Comparison of ENCODE assay signal across 10 mouse cellular contexts in the genomic region with DNA sequence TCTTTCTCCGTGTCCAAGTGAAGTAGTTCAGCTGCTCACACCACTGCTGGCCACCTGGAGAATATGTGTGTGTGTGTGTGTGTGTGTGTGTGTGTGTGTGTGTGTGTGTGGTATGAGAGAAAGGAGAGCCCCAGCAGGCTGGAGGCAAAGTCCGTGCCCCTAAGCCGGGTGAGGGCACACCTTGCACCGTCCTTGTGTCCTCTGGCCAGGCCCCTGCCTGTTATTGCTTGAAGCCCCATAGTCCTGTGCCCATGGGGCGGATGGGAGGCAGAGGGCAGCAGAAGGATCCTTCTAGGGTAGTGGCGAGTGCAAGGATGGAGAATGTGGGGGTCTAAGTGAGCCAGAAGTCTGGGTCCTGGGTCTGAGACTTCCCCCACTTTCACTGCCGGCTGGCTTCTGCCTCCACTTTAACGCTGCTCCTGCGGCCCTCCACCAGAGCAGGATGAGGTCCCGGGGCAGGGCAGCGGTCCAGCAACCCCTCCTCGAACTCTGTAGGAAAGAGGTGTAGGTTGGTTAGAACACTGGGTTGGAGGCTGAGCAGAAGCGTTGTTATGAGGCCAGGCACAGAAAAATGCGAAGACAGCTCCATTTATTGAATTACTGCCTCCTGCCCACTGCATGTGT. TPM values are rescaled to one million over a fixed set of nuclear protein-coding genes. Genes with fewer than 3 reads are reported as not detected.
A peak's percentile ranks its signal among the peaks of the same experiment; 100 is the strongest.
DNase-seq lines count a peak whose midpoint lies in the region; ATAC-seq and TF ChIP-seq lines count a peak whose summit lies in the region.
"Had no signal": no experiment of that assay in that cellular context is flagged by ENCODE, and none has a peak within 500 bp of the region (broad histone marks: within the 10 kb centered on the region; RNA-seq: fewer than 3 reads in every experiment).

No protein-coding gene starts in this region.

- TF ChIP-seq CTCF in bone marrow macrophage, adult 2 months (IDR thresholded peaks at IDR 0.05; ENCODE audit: low read depth, low read length) = no peak

- peaks cover 20% of the 10 kb centered on the region; the same call in 1 of the 2 replicates for H3K36me3 ChIP-seq in hindbrain, embryonic 10.5 days
- peaks cover 55% of the 10 kb centered on the region for H3K36me3 ChIP-seq in limb, embryonic 13.5 days
- no peaks in the 10 kb centered on the region for H3K36me3 ChIP-seq in neural tube, embryonic 15.5 days

- DNase-seq in gastrocnemius, postnatal 25 days = peak; percentile 36
- no peak for DNase-seq in gastrocnemius, adult 8-10 months (ENCODE audit: low spot score in 2 of 2)
- peak; percentile 6 for DNase-seq in hindbrain, embryonic 10.5 days (ENCODE audit: low spot score)
- DNase-seq in frontal cortex, adult 2 months (ENCODE audit: extremely low spot score in 1 of 2, low spot score in 1 of 2) = no peak
- no peak for DNase-seq in spleen, postnatal 4 days (ENCODE audit: low spot score in 2 of 2)

- H3K27ac ChIP-seq in bone marrow macrophage, adult 2 months (ENCODE audit: insufficient read depth, low read depth, low read length) = peak overlapping the region; percentile 56
- peak overlapping the region; percentile 62 for H3K27ac ChIP-seq in hindbrain, embryonic 10.5 days
- peak overlapping the region; percentile 85; the same call in 1 of the 2 replicates for H3K27ac ChIP-seq in limb, embryonic 13.5 days
- H3K27ac ChIP-seq in neural tube, embryonic 15.5 days (replicated peaks) = no peak overlapping the region

- H3K4me1 ChIP-seq in bone marrow macrophage, adult 2 months (ENCODE audit: control insufficient read depth, insufficient read depth, low read length) = peaks cover 18% of the 10 kb centered on the region
- peaks cover 63% of the 10 kb centered on the region for H3K4me1 ChIP-seq in hindbrain, embryonic 10.5 days (replicated peaks)
- peaks cover 55% of the 10 kb centered on the region for H3K4me1 ChIP-seq in limb, embryonic 13.5 days
- peaks cover 39% of the 10 kb centered on the region for H3K4me1 ChIP-seq in neural tube, embryonic 15.5 days

- H3K9me3 ChIP-seq in hindbrain, embryonic 10.5 days = no peaks in the 10 kb centered on the region
- H3K9me3 ChIP-seq in limb, embryonic 13.5 days = no peaks in the 10 kb centered on the region
- H3K9me3 ChIP-seq in neural tube, embryonic 15.5 days (replicated peaks) = no peaks in the 10 kb centered on the region

- no peak for ATAC-seq in limb, embryonic 13.5 days (ENCODE audit: low FRiP score, low read depth)
- ATAC-seq in neural tube, embryonic 15.5 days (ENCODE audit: low FRiP score) = no peak

- H3K4me2 ChIP-seq in limb, embryonic 13.5 days (replicated peaks) = peak overlapping the region; percentile 94
- peak overlapping the region; percentile 45 for H3K4me2 ChIP-seq in neural tube, embryonic 15.5 days

- H3K4me3 ChIP-seq in bone marrow macrophage, adult 2 months (ENCODE audit: insufficient read depth, low read length) = peak overlapping the region; percentile 28
- H3K4me3 ChIP-seq in hindbrain, embryonic 10.5 days = peak overlapping the region; percentile 35
- H3K4me3 ChIP-seq in limb, embryonic 13.5 days = peak overlapping the region; percentile 25
- H3K4me3 ChIP-seq in neural tube, embryonic 15.5 days (replicated peaks) = peak overlapping the region; percentile 12

- 18% methylated on average over 14 of the region's 14 CpGs for WGBS in hindbrain, embryonic 10.5 days
- WGBS in limb, embryonic 13.5 days = 27% methylated on average over 14 of the region's 14 CpGs
- WGBS in neural tube, embryonic 15.5 days = 21% methylated on average over 14 of the region's 14 CpGs

- H3K27me3 ChIP-seq in hindbrain, embryonic 10.5 days (ENCODE audit: insufficient read depth, poor library complexity, severe bottlenecking) = peaks cover 79% of the 10 kb centered on the region
- no peaks in the 10 kb centered on the region for H3K27me3 ChIP-seq in limb, embryonic 13.5 days
- H3K27me3 ChIP-seq in neural tube, embryonic 15.5 days (replicated peaks) = peaks cover 65% of the 10 kb centered on the region
- H3K27me3 ChIP-seq: Patski had no signal

- TF ChIP-seq POLR2A in bone marrow macrophage, adult 2 months (IDR thresholded peaks at IDR 0.05; ENCODE audit: borderline replicate concordance, low read depth, low read length) = no peak

- peak overlapping the region; percentile 56 for H3K9ac ChIP-seq in limb, embryonic 13.5 days
- 0 out of 2 replicates have a peak overlapping the region, but pooled peaks have one; percentile 2 for H3K9ac ChIP-seq in neural tube, embryonic 15.5 days (replicated peaks)

RNA-seq across cellular contexts. Expression of gene Nemp1, which starts 5.3 kb away (rescaled TPM):
- total RNA-seq in gastrocnemius, postnatal 25 days (2021) = 1 to 10 TPM; 1.7 to 2.5 TPM
- total RNA-seq in gastrocnemius, adult 8-10 months (2022) = 1 to 10 TPM; 2.0 to 2.6 (median 2.3) TPM
- 11.0 and 13.5 TPM in 2 replicates for polyA plus RNA-seq in bone marrow macrophage, adult 2 months (2012; ENCODE audit: insufficient read depth, insufficient read length, missing spikeins)
- polyA plus RNA-seq in hindbrain, embryonic 10.5 days (2016; fragmentation: Nextera tagmentation; extraction: Ambion mirVana) = 7.7 and 10.2 TPM in 2 replicates
- 9.3 and 9.9 TPM in 2 replicates for polyA plus RNA-seq in limb, embryonic 13.5 days (2015; fragmentation: Nextera tagmentation; extraction: Ambion mirVana)
- 3.4 and 4.7 TPM in 2 replicates for polyA plus RNA-seq in neural tube, embryonic 15.5 days (2015; fragmentation: Nextera tagmentation; extraction: Ambion mirVana)
- 4.5 and 4.8 TPM in 2 replicates for polyA plus RNA-seq in frontal cortex, adult 2 months (2012; rRNA removed)

RNA-seq across cellular contexts. Expression of gene Nab2, which starts 7.0 kb away (rescaled TPM):
- total RNA-seq in gastrocnemius, postnatal 25 days (2021) = 1 to 10 TPM; 2.5 to 4.7 TPM
- 1 to 10 TPM; 2.1 to 3.6 (median 2.8) TPM for total RNA-seq in gastrocnemius, adult 8-10 months (2022)
- 21.4 and 25.4 TPM in 2 replicates for polyA plus RNA-seq in bone marrow macrophage, adult 2 months (2012; ENCODE audit: insufficient read depth, insufficient read length, missing spikeins)
- 6.6 and 6.8 TPM in 2 replicates for polyA plus RNA-seq in hindbrain, embryonic 10.5 days (2016; fragmentation: Nextera tagmentation; extraction: Ambion mirVana)
- 18.1 and 18.5 TPM in 2 replicates for polyA plus RNA-seq in limb, embryonic 13.5 days (2015; fragmentation: Nextera tagmentation; extraction: Ambion mirVana)
- polyA plus RNA-seq in neural tube, embryonic 15.5 days (2015; fragmentation: Nextera tagmentation; extraction: Ambion mirVana) = 2.5 and 4.8 TPM in 2 replicates
- 38.2 and 46.1 TPM in 2 replicates for polyA plus RNA-seq in frontal cortex, adult 2 months (2012; rRNA removed)

RNA-seq across cellular contexts. Expression of gene Stat6, which starts 18.6 kb away (rescaled TPM):
- 10 to 100 TPM; 16.5 to 21.8 TPM for total RNA-seq in gastrocnemius, postnatal 25 days (2021)
- 10 to 100 TPM; 14.1 to 15.3 (median 14.2) TPM for total RNA-seq in gastrocnemius, adult 8-10 months (2022)
- polyA plus RNA-seq in bone marrow macrophage, adult 2 months (2012; ENCODE audit: insufficient read depth, insufficient read length, missing spikeins) = 128 and 144 TPM in 2 replicates
- 8.9 and 9.5 TPM in 2 replicates for polyA plus RNA-seq in hindbrain, embryonic 10.5 days (2016; fragmentation: Nextera tagmentation; extraction: Ambion mirVana)
- 14.3 and 15.0 TPM in 2 replicates for polyA plus RNA-seq in limb, embryonic 13.5 days (2015; fragmentation: Nextera tagmentation; extraction: Ambion mirVana)
- polyA plus RNA-seq in neural tube, embryonic 15.5 days (2015; fragmentation: Nextera tagmentation; extraction: Ambion mirVana) = 5.0 and 11.5 TPM in 2 replicates
- 11.0 and 11.9 TPM in 2 replicates for polyA plus RNA-seq in frontal cortex, adult 2 months (2012; rRNA removed)

RNA-seq across cellular contexts. Expression of gene Lrp1, which starts 40.5 kb away (rescaled TPM):
- 10 to 100 TPM; 58.1 to 64.3 TPM for total RNA-seq in gastrocnemius, postnatal 25 days (2021)
- total RNA-seq in gastrocnemius, adult 8-10 months (2022) = 10 to 100 TPM; 25.5 to 45.5 (median 36.3) TPM
- polyA plus RNA-seq in bone marrow macrophage, adult 2 months (2012; ENCODE audit: insufficient read depth, insufficient read length, missing spikeins) = 361 and 418 TPM in 2 replicates
- 55.7 and 71.7 TPM in 2 replicates for polyA plus RNA-seq in hindbrain, embryonic 10.5 days (2016; fragmentation: Nextera tagmentation; extraction: Ambion mirVana)
- polyA plus RNA-seq in limb, embryonic 13.5 days (2015; fragmentation: Nextera tagmentation; extraction: Ambion mirVana) = 123 and 127 TPM in 2 replicates
- polyA plus RNA-seq in neural tube, embryonic 15.5 days (2015; fragmentation: Nextera tagmentation; extraction: Ambion mirVana) = 102 and 108 TPM in 2 replicates
- polyA plus RNA-seq in frontal cortex, adult 2 months (2012; rRNA removed) = 279 and 283 TPM in 2 replicates

RNA-seq across cellular contexts. Expression of gene Myo1a, which starts 43.6 kb away (rescaled TPM):
- under 1 TPM; 0.10 to 0.21 TPM for total RNA-seq in gastrocnemius, postnatal 25 days (2021)
- total RNA-seq in gastrocnemius, adult 8-10 months (2022) = not detected
- polyA plus RNA-seq in bone marrow macrophage, adult 2 months (2012; ENCODE audit: insufficient read depth, insufficient read length, missing spikeins) = 0.31 TPM in 1 of 2 replicates, not detected in the other
- 0.37 and 0.51 TPM in 2 replicates for polyA plus RNA-seq in hindbrain, embryonic 10.5 days (2016; fragmentation: Nextera tagmentation; extraction: Ambion mirVana)
- 0.31 and 0.42 TPM in 2 replicates for polyA plus RNA-seq in limb, embryonic 13.5 days (2015; fragmentation: Nextera tagmentation; extraction: Ambion mirVana)
- polyA plus RNA-seq in neural tube, embryonic 15.5 days (2015; fragmentation: Nextera tagmentation; extraction: Ambion mirVana) = 1.2 and 2.1 TPM in 2 replicates
- 1.4 and 1.5 TPM in 2 replicates for polyA plus RNA-seq in frontal cortex, adult 2 months (2012; rRNA removed)
- total RNA-seq: hematopoietic stem cell, adult 5-6 weeks had no signal

Comparison
In these comparisons a context has a peak if more than half of its experiments do, and no peak if none do; other contexts are left out.
1. DNase-seq: peak in gastrocnemius, postnatal 25 days (single experiment) and hindbrain, embryonic 10.5 days (single experiment); none in gastrocnemius, adult 8-10 months (0 of 2), frontal cortex, adult 2 months (0 of 2) and spleen, postnatal 4 days (0 of 2).
2. Peak in every context shown above with its lines, with median percentiles within 50 percentile points of each other: H3K4me3 ChIP-seq.